Mouse (Mus musculus): ENCODE measurements around the gene Nell1. TPM values are rescaled to one million over a fixed set of nuclear protein-coding genes. Genes with fewer than 3 reads are reported as not detected.

The Nell1 gene
- total and polyA plus RNA-seq, 2 experiments from 2014 or later = 0.05 TPM; not detected in 1

DNA sequence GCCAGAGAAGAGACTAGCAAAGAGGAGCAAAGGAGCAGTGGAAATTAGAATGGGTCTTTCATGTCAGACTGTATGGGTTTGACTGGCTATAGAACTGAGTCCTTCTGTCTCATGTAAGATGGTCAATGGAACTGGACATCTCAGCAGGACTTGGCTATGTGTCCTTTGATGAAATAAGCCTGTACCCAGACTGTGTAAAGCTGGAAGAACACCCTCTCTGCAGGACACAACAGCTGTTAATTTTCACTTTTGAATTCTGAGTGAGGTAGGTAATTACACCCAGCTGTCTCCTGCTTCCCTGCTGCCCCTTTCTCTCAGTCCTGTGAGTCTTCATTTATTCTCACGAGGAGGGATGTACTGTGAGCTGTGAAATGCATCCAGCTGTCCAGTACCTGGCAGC lies 895.5 kb downstream of the Nell1 start:
- Histone ChIP-seq H3K36me3 (replicated peaks; ENCODE audit: control insufficient read depth, insufficient read depth, low read length) (no peaks in the 10 kb centered on the region), H3K4me3 (ENCODE audit: low read depth, low read length) (no peak overlapping the region), H3K4me2 (ENCODE audit: low read depth, low read length) (no peak overlapping the region), H3K27ac (ENCODE audit: low read depth) (no peak overlapping the region), H3K4me1 (ENCODE audit: control insufficient read depth, insufficient read depth) (no peaks in the 10 kb centered on the region), H3K9ac (replicated peaks; ENCODE audit: low read depth, low read length) (no peak overlapping the region), H3K27me3 (ENCODE audit: control insufficient read depth, insufficient read depth, low read length) (no peaks in the 10 kb centered on the region), H3K9me3 (replicated peaks; ENCODE audit: control insufficient read depth, low read length) (no peaks in the 10 kb centered on the region)
- 15% methylated on average over 1 of the region's 1 CpGs for WGBS
- TF ChIP-seq EP300 (IDR thresholded peaks at IDR 0.05; ENCODE audit: low read depth) = no peak
- TF ChIP-seq CTCF (IDR thresholded peaks at IDR 0.05; ENCODE audit: low read depth) = no peak
- DNase-seq (ENCODE audit: low spot score) (no peak), ATAC-seq (ENCODE audit: insufficient read depth, low read depth) (no peak)

GRCm38 (mm10) chr7:50887625-50888024 lies 913.0 kb downstream of the Nell1 start:
- Histone ChIP-seq H3K27me3 (ENCODE audit: control insufficient read depth, insufficient read depth, low read length) (no peaks in the 10 kb centered on the region), H3K9ac (replicated peaks; ENCODE audit: low read depth, low read length) (no peak overlapping the region), H3K36me3 (replicated peaks; ENCODE audit: control insufficient read depth, insufficient read depth, low read length) (no peaks in the 10 kb centered on the region), H3K4me1 (ENCODE audit: control insufficient read depth, insufficient read depth) (no peaks in the 10 kb centered on the region), H3K4me2 (ENCODE audit: low read depth, low read length) (no peak overlapping the region), H3K4me3 (ENCODE audit: low read depth, low read length) (no peak overlapping the region), H3K9me3 (replicated peaks; ENCODE audit: control insufficient read depth, low read length) (no peaks in the 10 kb centered on the region), H3K27ac (ENCODE audit: low read depth) (no peak overlapping the region)
- 67% methylated on average over 3 of the region's 3 CpGs for WGBS
- TF ChIP-seq EP300 (IDR thresholded peaks at IDR 0.05; ENCODE audit: low read depth) = no peak
- no peak for ATAC-seq (ENCODE audit: insufficient read depth, low read depth)
- no peak for DNase-seq (ENCODE audit: low spot score)

DNA sequence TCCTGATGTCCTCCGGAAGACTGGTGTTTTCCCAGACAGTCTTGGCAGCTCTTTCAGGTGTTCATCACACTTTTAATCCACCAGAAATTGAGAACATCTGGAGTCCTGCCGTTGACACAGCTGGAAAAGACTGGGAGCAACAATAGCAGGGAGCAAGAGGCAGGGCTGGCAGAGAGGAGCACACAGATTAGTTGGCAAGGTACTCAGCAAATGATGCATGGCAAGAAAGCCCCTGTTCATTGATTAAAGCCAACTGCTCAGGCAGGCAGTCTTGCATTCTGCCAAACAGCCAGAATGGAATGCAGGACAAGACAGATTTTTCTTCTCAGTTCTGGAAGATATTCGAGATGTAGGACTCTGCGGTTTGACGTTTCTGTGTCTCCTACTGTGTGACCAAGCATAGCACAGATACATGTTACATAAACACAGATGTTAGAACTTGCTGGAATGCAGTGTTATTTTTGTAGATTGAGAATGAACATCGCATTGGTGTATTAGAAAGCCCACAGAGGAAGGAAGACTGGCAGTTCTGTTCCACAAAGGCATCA lies 925.0 kb downstream of the Nell1 start:
- no peaks in the 10 kb centered on the region for H3K36me3 ChIP-seq (replicated peaks; ENCODE audit: control insufficient read depth, insufficient read depth, low read length)
- WGBS = 46% methylated on average over 6 of the region's 6 CpGs
- no peak for ATAC-seq (ENCODE audit: insufficient read depth, low read depth)
- H3K27ac ChIP-seq (ENCODE audit: low read depth) = no peak overlapping the region
- H3K27me3 ChIP-seq (ENCODE audit: control insufficient read depth, insufficient read depth, low read length) = no peaks in the 10 kb centered on the region
- no peak overlapping the region for H3K4me3 ChIP-seq (ENCODE audit: low read depth, low read length)
- H3K4me2 ChIP-seq (ENCODE audit: low read depth, low read length) = no peak overlapping the region
- no peak overlapping the region for H3K9ac ChIP-seq (replicated peaks; ENCODE audit: low read depth, low read length)
- no peaks in the 10 kb centered on the region for H3K9me3 ChIP-seq (replicated peaks; ENCODE audit: control insufficient read depth, low read length)
- H3K4me1 ChIP-seq (ENCODE audit: control insufficient read depth, insufficient read depth) = no peaks in the 10 kb centered on the region
- no peak for DNase-seq (ENCODE audit: low spot score)
- no peak for TF ChIP-seq EP300 (IDR thresholded peaks at IDR 0.05; ENCODE audit: low read depth)
- TF ChIP-seq CTCF (IDR thresholded peaks at IDR 0.05; ENCODE audit: low read depth) = no peak

Other genes starting within 250 kb of the Nell1 start
- gene Htatip2, start 215.7 kb upstream of the Nell1 start, total RNA-seq (2014; rRNA removed; ENCODE audit: low replicate concordance) = 2.4 and 3.4 TPM in 2 replicates
- gene Htatip2, start 215.7 kb upstream of the Nell1 start, polyA plus RNA-seq (2015; fragmentation: Nextera tagmentation; extraction: Ambion mirVana) = 16.5 and 17.5 TPM in 2 replicates
- 34.7 and 45.5 TPM in 2 replicates for gene Prmt3, start 196.5 kb upstream of the Nell1 start, total RNA-seq (2014; rRNA removed; ENCODE audit: low replicate concordance)
- 27.1 and 28.4 TPM in 2 replicates for gene Prmt3, start 196.5 kb upstream of the Nell1 start, polyA plus RNA-seq (2015; fragmentation: Nextera tagmentation; extraction: Ambion mirVana)
- not detected in 2 replicates for gene Slc6a5, start 64.7 kb upstream of the Nell1 start, total RNA-seq (2014; rRNA removed; ENCODE audit: low replicate concordance)
- not detected in 2 replicates for gene Slc6a5, start 64.7 kb upstream of the Nell1 start, polyA plus RNA-seq (2015; fragmentation: Nextera tagmentation; extraction: Ambion mirVana)

All from heart, postnatal 0 days (tissue).